Mouse (Mus musculus) heart, embryonic 16.5 days (tissue): Measurements from ENCODE around the gene Ybx2. TPM values are rescaled to one million over a fixed set of nuclear protein-coding genes. Genes with fewer than 3 reads are reported as not detected.
"Not testable (repeated sequence)": the region's sequence is repeated elsewhere in the genome, so short reads cannot be mapped to it uniquely, and the experiment has no call there.

Experiments
- ATAC-seq: fragments of 200-750 bp; cut with Nextera tagmentation; replicated peaks from 2 replicates; pipeline ENCODE4 v1.8.0; 2017; ENCODE audit warnings: moderate number of reproducible peaks; ENCODE audit not compliant: insufficient read depth, low FRiP score; ENCODE audit errors: extremely low read depth
- H3K27ac ChIP-seq: fragments of 300-500 bp; sonication (generic); 2 replicates; pipeline ENCODE4 v1.5.1; 2014; ENCODE audit warnings: mild to moderate bottlenecking, low read length, control low read depth, moderate library complexity
- H3K27me3 ChIP-seq: fragments of 300-500 bp; sonication (generic); 2 replicates; pipeline ENCODE4 v1.6.1; 2014; ENCODE audit warnings: low read length, mixed read lengths; ENCODE audit not compliant: control insufficient read depth, insufficient read depth
- H3K36me3 ChIP-seq: fragments of 300-500 bp; sonication (generic); 2 replicates; pipeline ENCODE4 v1.6.1; 2014; ENCODE audit not compliant: control insufficient read depth, insufficient read depth
- H3K4me1 ChIP-seq: fragments of 300-500 bp; sonication (generic); 2 replicates; pipeline ENCODE4 v1.6.1; 2014; ENCODE audit warnings: low read length, mixed read lengths; ENCODE audit not compliant: control insufficient read depth, insufficient read depth
- H3K4me2 ChIP-seq: fragments of 300-500 bp; sonication (generic); 2 replicates; pipeline ENCODE4 v1.6.1; 2014; ENCODE audit warnings: low read depth, mild to moderate bottlenecking, control low read depth, low read length
- H3K4me3 ChIP-seq: fragments of 300-500 bp; sonication (generic); 2 replicates; pipeline ENCODE4 v1.5.1; 2014; ENCODE audit warnings: mild to moderate bottlenecking, control low read depth, low read length
- H3K9ac ChIP-seq: fragments of 300-500 bp; sonication (generic); 2 replicates; pipeline ENCODE4 v1.6.1; 2014; ENCODE audit warnings: low read length, control low read depth
- H3K9me3 ChIP-seq: fragments of 300-500 bp; sonication (generic); replicated peaks from 2 replicates; pipeline ENCODE4 v1.6.1; 2016; ENCODE audit warnings: low read length; ENCODE audit not compliant: control insufficient read depth
- WGBS: fragments of 180-500 bp; shearing (Covaris S2); extraction: QIAGEN DNeasy Blood & Tissue Kit; methylation state at CpG from one replicate; pipeline ENCODE4 v1.1.7; 2014; 5-methylcytosine and 5-hydroxymethylcytosine counted together
- polyA plus RNA-seq: library from polyadenylated mRNA; unstranded; fragments of >200 nt; fragmentation: Nextera tagmentation; extraction: Ambion mirVana; gene quantifications from 2 replicates; pipeline ENCODE4 v1.2.1, GENCODE M21; 2015

Gene Ybx2
- polyA plus RNA-seq, 1 experiment from 2014 or later: 5.3 TPM

DNA sequence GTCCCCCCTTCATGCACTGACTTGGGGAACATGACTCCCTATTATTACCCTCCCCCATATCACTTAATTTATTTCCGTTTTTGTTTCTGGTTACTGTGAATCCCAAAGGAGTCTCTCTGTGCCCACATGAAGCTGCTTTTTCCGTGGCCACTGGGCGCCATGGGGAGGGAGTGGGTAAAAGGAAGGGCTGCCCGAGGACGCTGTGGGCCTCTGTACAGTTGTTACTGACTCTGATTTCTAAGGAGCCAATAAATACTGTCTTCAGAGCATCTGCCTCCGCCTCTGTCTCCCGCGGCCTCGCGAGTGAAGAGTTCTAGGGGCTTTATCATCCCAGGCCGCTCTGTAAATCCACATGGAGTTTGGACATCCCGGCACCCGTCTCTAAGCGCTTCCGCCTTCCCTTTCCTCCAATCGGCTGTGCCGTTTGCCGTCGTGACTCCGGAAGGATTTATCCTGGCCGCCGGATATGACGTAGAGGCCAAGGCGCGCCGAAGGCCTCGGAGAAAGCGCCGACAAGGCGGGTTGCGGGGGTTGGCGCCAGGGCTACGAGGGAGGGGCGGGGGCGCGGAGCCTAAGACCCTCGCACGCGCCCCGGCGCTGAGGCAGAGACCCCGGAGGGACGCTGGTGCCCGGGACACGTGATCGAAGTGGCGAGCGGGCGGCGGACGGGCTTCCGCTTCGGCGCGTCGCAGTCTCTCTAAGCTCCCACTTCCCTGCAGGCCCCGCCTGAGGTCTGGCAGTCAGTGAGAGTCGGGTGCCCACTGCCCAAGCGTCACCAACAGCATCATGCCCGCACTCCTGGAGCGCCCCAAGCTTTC is 21.8 kb upstream of the Ybx2 start, which contains the start of gene Gps2:
Gps2 (plus strand) TSS at position 335 of the 818 bp plus-strand sequence.
- H3K4me1 ChIP-seq: peaks cover 32% of the 10 kb centered on the region
- peak; percentile 88 for ATAC-seq
- peak within 1 kb of the TSS; percentile 97 for H3K4me3 ChIP-seq
- peak within 1 kb of the TSS; percentile 99 for H3K4me2 ChIP-seq
- peaks cover 68% of the 10 kb centered on the region for H3K36me3 ChIP-seq
- WGBS: 2% methylated on average over 61 of the region's 61 CpGs
- peak within 1 kb of the TSS; percentile 91 for H3K27ac ChIP-seq
- H3K9me3 ChIP-seq: no peaks in the 10 kb centered on the region
- H3K27me3 ChIP-seq: no peaks in the 10 kb centered on the region
- H3K9ac ChIP-seq: peak within 1 kb of the TSS; percentile 94

DNA sequence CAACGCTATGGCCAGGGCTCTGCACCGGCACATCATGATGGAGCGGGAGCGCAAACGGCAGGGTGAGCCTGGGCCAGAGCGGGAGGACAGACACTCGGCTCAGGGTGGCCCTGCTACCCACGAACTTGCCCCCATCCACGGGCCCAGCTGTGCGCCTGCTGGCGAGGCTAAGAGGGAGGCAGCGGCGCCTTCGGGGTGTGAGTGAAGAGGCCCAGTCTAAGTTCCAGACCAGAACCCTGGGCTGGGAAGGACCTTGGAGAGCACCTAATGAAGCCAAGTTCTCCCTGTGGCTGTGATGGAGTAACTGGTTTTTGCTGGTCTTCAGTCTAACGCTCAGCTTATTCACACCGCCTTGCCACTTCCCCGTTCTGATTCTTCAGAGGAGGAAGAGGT is 21.2 kb upstream of the Ybx2 start:
- Histone ChIP-seq H3K36me3 (peaks cover 64% of the 10 kb centered on the region), H3K4me1 (peaks cover 38% of the 10 kb centered on the region), H3K27me3 (no peaks in the 10 kb centered on the region), H3K4me3 (peak overlapping the region; percentile 97), H3K9me3 (no peaks in the 10 kb centered on the region), H3K4me2 (peak overlapping the region; percentile 99), H3K27ac (peak overlapping the region; percentile 91), H3K9ac (peak overlapping the region; percentile 94)
- no peak; the same call in 1 of the 2 replicates for ATAC-seq
- 3% methylated on average over 17 of the region's 17 CpGs for WGBS

- H3K27ac ChIP-seq: no peak overlapping the region
- ATAC-seq: no peak
- peaks cover 40% of the 10 kb centered on the region for H3K4me1 ChIP-seq
- peak overlapping the region; percentile 94; the same call in 1 of the 2 replicates for H3K9ac ChIP-seq
- H3K36me3 ChIP-seq: peaks cover 58% of the 10 kb centered on the region
- H3K4me3 ChIP-seq: peak overlapping the region; percentile 97
- no peaks in the 10 kb centered on the region for H3K27me3 ChIP-seq
- 36% methylated on average over 9 of the region's 9 CpGs for WGBS
- no peaks in the 10 kb centered on the region for H3K9me3 ChIP-seq
- H3K4me2 ChIP-seq: peak overlapping the region; percentile 99
Measured at GRCm38 (mm10) chr11:69914917-69915430, 20.6 kb upstream of the Ybx2 start.

DNA sequence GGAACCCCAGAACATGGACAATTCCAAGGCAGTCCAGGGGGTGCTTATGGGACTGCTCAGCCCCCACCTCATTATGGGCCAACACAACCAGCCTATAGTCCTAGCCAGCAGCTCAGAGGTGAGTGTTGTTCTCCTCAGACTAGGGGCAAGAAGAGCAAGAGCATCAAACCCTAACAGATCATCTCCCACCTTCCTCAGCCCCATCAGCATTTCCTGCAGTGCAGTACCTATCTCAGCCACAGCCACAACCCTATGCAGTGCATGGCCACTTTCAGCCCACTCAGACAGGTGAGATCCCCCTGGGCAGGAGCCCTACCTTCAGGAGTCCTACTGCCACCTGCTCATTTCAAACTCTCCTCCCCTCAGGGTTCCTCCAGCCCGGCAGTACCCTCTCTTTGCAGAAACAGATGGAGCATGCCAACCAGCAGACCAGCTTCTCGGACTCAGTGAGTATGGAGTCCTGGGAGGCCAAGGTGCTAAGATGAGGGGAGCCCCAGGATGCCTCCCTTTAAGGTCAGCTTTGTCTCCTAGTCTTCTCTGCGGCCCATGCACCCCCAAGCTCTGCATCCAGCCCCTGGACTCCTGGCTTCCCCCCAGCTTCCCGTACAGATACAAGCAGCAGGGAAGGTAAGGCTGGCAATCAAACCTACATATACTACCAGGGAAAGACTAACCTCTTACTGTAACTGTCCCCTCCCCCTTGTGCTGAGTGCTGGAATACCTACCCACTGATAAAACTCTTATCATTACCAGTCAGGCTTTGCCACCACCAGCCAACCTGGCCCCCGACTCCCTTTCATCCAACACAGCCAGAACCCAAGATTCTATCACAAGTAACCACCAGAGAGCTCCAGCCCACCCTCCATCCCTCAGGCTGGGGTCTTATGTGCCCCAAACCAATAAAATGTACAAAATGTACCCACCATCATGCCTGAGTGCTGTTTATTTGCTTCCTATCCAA is 19.6 kb upstream of the Ybx2 start:
- peaks cover 48% of the 10 kb centered on the region for H3K36me3 ChIP-seq
- H3K27ac ChIP-seq: no peak overlapping the region
- H3K27me3 ChIP-seq: no peaks in the 10 kb centered on the region
- 50% methylated on average over 5 of the region's 5 CpGs for WGBS
- no peak overlapping the region for H3K4me2 ChIP-seq
- H3K4me3 ChIP-seq: no peak overlapping the region
- no peak for ATAC-seq
- H3K9ac ChIP-seq: no peak overlapping the region
- no peaks in the 10 kb centered on the region for H3K9me3 ChIP-seq
- H3K4me1 ChIP-seq: peaks cover 40% of the 10 kb centered on the region

DNA sequence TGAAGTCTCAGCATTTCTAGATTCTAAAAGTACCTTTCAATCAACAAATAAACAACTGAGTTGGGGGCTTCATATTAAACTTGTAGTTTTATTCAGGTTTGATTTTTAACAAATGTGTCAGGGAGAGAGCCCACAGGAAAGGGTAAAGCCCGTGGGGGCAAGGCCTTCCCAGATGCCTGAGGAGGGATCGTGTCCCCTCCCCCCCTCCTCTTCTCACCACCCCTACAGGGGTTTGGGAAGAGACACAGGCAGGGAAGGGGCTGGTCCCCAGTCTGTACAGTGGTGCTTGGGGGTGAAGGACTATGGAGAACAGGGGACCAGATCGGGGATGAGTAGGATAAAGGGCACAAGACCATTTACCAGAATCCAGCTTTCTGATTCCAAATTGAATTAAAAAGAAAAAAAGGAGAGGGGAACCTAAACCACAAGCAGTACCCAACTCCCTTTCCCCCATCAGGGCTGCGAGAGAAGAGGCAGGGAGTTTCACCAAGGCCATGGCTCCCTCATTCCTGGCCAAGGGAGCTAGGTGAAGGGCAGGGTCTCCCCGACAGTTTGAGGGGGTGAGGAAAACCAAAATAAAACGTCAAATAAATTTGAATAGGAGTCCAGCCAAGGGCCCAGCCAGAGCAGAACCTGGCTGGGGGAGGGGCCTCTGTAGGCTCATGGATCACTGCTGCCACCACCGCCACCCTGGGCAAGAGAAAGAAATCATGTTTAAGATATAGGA is 18.8 kb upstream of the Ybx2 start:
- not testable (repeated sequence) for H3K9ac ChIP-seq, H3K27me3 ChIP-seq, H3K27ac ChIP-seq, H3K9me3 ChIP-seq, H3K4me3 ChIP-seq, H3K4me2 ChIP-seq, ATAC-seq
- Histone ChIP-seq H3K4me1 (peaks cover 40% of the 10 kb centered on the region), H3K36me3 (peaks cover 40% of the 10 kb centered on the region)
- whole genome bisulfite sequencing: 60% methylated on average over 7 of the region's 7 CpGs

DNA sequence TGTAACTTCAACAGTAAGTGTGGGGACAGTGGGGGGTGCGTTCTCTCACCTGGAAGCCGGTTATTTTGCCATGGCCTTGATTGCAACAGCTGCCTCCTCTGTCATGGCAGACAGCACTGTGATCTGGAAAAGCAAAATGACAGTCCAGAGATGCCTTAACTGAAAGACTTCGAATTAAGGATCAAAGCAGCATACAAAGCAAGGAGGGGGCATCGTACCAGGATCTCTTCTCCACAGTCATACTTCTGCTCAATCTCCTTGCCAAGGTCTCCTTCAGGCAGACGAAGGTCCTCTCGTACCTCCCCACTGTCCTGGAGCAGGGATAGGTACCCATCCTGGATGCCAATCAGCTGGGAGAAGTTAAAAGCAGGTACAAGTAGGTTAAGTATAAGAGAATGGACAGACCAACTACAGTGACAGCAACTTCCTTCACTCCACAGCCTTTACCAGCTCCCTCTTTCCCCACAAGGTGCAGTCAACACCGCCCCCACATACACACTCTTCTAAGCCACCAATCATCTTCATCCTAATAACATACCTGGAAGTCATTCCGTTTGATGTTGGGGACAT is 18.1 kb upstream of the Ybx2 start:
- Histone ChIP-seq H3K9ac (no peak overlapping the region), H3K4me2 (no peak overlapping the region), H3K27me3 (no peaks in the 10 kb centered on the region), H3K36me3 (peaks cover 35% of the 10 kb centered on the region), H3K4me3 (no peak overlapping the region), H3K4me1 (peaks cover 45% of the 10 kb centered on the region), H3K27ac (no peak overlapping the region), H3K9me3 (no peaks in the 10 kb centered on the region)
- WGBS: 78% methylated on average over 8 of the region's 8 CpGs
- ATAC-seq: no peak

- peaks cover 33% of the 10 kb centered on the region for H3K36me3 ChIP-seq
- ATAC-seq: no peak
- H3K4me2 ChIP-seq: no peak overlapping the region
- 76% methylated on average over 5 of the region's 5 CpGs for WGBS
- H3K4me3 ChIP-seq: no peak overlapping the region
- H3K27me3 ChIP-seq: no peaks in the 10 kb centered on the region
- H3K9ac ChIP-seq: no peak overlapping the region
- H3K4me1 ChIP-seq: peaks cover 43% of the 10 kb centered on the region
- H3K27ac ChIP-seq: no peak overlapping the region
- no peaks in the 10 kb centered on the region for H3K9me3 ChIP-seq
Measured at GRCm38 (mm10) chr11:69918118-69918517, 17.5 kb upstream of the Ybx2 start.

GRCm38 (mm10) chr11:69919053-69919452 is 16.5 kb upstream of the Ybx2 start:
- Histone ChIP-seq H3K4me3 (peak overlapping the region; percentile 91), H3K27me3 (no peaks in the 10 kb centered on the region), H3K9ac (peak overlapping the region; percentile 98), H3K4me2 (peak overlapping the region; percentile 98), H3K27ac (peak overlapping the region; percentile 97), H3K36me3 (peaks cover 32% of the 10 kb centered on the region), H3K9me3 (no peaks in the 10 kb centered on the region), H3K4me1 (peaks cover 39% of the 10 kb centered on the region)
- ATAC-seq: no peak
- WGBS: 77% methylated on average over 9 of the region's 9 CpGs
